Mouse (Mus musculus) left cerebral cortex, postnatal 10 days (tissue): ENCODE data around the gene Ranbp10. TPM values are rescaled to one million over a fixed set of nuclear protein-coding genes. Genes with fewer than 3 reads are reported as not detected.
"Not testable (repeated sequence)": the region's sequence is repeated elsewhere in the genome, so short reads cannot be mapped to it uniquely, and the experiment has no call there.

Source experiments
- DNase-seq, 2 experiments: peaks; one replicate each; pipeline ENCODE4 v3.0.0; 2021 to 2022; ENCODE audit warnings: low spot score in 2 of 2, mixed read lengths in 1 of 2; ENCODE audit errors: extremely low spot score in 1 of 2
- intact Hi-C: fragments of 180-260 bp; cut with DNase I; formaldehyde crosslinking; loops from one replicate; pipeline ENCODE4 v1.15.1; 2025
- total RNA-seq, 2 experiments: library from RNA; stranded (reverse); gene quantifications; 2 replicates each; pipeline ENCODE4 v1.2.3; 2021

The Ranbp10 gene
- total RNA-seq, 2 experiments from 2014 or later: 23.0 to 23.7 TPM

- intact Hi-C loops: loop anchor here (10.0 kb wide), 1 partner anchor 85 kb away; the partner anchor contains the start of genes Ctrl and Psmb10
- DNase-seq: no peak
These were observed 22.9 kb upstream of the Ranbp10 start for GRCm38 (mm10) chr8:105850014-105850413.

GRCm38 (mm10) chr8:105846678-105847077 lies 19.5 kb upstream of the Ranbp10 start:
- DNase-seq: no peak
- intact Hi-C loops: no loop called here

- DNase-seq: no peak
- intact Hi-C loops: no loop called here
These were observed 12.1 kb upstream of the Ranbp10 start for GRCm38 (mm10) chr8:105839209-105839608.

- intact Hi-C loops: no loop called here
- no peak for DNase-seq
These were observed 9.8 kb upstream of the Ranbp10 start for GRCm38 (mm10) chr8:105836991-105837390.

- peak in 1 of 2 experiments; percentile 67 for DNase-seq
These were observed 8.2 kb upstream of the Ranbp10 start for GRCm38 (mm10) chr8:105835318-105835717.

GRCm38 (mm10) chr8:105833740-105834139 lies 6.6 kb upstream of the Ranbp10 start:
- intact Hi-C loops, DNase-seq: not testable (repeated sequence)

More at GRCm38 (mm10) chr8:105835318-105835717, 8.2 kb upstream of the Ranbp10 start:
- intact Hi-C loops: no loop called here

GRCm38 (mm10) chr8:105826379-105826778 lies 771 bp downstream of the Ranbp10 start:
- intact Hi-C loops: loop anchor here (10.0 kb wide), 1 partner anchor 62 kb away; no protein-coding TSS in a partner anchor
- no peak for DNase-seq

- intact Hi-C loops: loop anchor here (10.0 kb wide), 1 partner anchor 61 kb away; no protein-coding TSS in a partner anchor
- DNase-seq: no peak
These were observed 1.6 kb downstream of the Ranbp10 start for GRCm38 (mm10) chr8:105825506-105825905.

GRCm38 (mm10) chr8:105820925-105821324 lies 6.2 kb downstream of the Ranbp10 start:
- DNase-seq: no peak
- intact Hi-C loops: loop anchor here (10.0 kb wide), 1 partner anchor 56 kb away; no protein-coding TSS in a partner anchor

GRCm38 (mm10) chr8:105819659-105820058 lies 7.5 kb downstream of the Ranbp10 start:
- intact Hi-C loops: loop anchor here (10.0 kb wide), 1 partner anchor 55 kb away; no protein-coding TSS in a partner anchor
- no peak for DNase-seq

- intact Hi-C loops: no loop called here
- DNase-seq: no peak
These were observed 13.9 kb downstream of the Ranbp10 start for GRCm38 (mm10) chr8:105813241-105813640.

- no peak for DNase-seq
- intact Hi-C loops: no loop called here
These were observed 14.6 kb downstream of the Ranbp10 start for GRCm38 (mm10) chr8:105812511-105812910.

GRCm38 (mm10) chr8:105811543-105811942 lies 15.6 kb downstream of the Ranbp10 start:
- intact Hi-C loops: no loop called here
- no peak for DNase-seq

- intact Hi-C loops: no loop called here
- DNase-seq: no peak
These were observed 16.1 kb downstream of the Ranbp10 start for GRCm38 (mm10) chr8:105811061-105811460.

GRCm38 (mm10) chr8:105810245-105810786 lies 16.8 kb downstream of the Ranbp10 start:
- intact Hi-C loops: no loop called here

GRCm38 (mm10) chr8:105808480-105808879 lies 18.7 kb downstream of the Ranbp10 start:
- no peak for DNase-seq
- intact Hi-C loops: no loop called here

More at GRCm38 (mm10) chr8:105810245-105810786, 16.8 kb downstream of the Ranbp10 start:
- DNase-seq: no peak

GRCm38 (mm10) chr8:105807766-105808165 lies 19.4 kb downstream of the Ranbp10 start:
- DNase-seq: no peak

GRCm38 (mm10) chr8:105805964-105806363 lies 21.2 kb downstream of the Ranbp10 start:
- DNase-seq: no peak
- intact Hi-C loops: no loop called here

More at GRCm38 (mm10) chr8:105807766-105808165, 19.4 kb downstream of the Ranbp10 start:
- intact Hi-C loops: no loop called here

GRCm38 (mm10) chr8:105805346-105805745 lies 21.8 kb downstream of the Ranbp10 start:
- intact Hi-C loops: no loop called here

GRCm38 (mm10) chr8:105804797-105805196 lies 22.4 kb downstream of the Ranbp10 start:
- intact Hi-C loops: no loop called here
- no peak for DNase-seq

More at GRCm38 (mm10) chr8:105805346-105805745, 21.8 kb downstream of the Ranbp10 start:
- DNase-seq: no peak
